Mouse (Mus musculus): ENCODE measurements around the gene Agt.
A peak's percentile ranks its signal among the peaks of the same experiment; 100 is the strongest.

Agt gene

DNA sequence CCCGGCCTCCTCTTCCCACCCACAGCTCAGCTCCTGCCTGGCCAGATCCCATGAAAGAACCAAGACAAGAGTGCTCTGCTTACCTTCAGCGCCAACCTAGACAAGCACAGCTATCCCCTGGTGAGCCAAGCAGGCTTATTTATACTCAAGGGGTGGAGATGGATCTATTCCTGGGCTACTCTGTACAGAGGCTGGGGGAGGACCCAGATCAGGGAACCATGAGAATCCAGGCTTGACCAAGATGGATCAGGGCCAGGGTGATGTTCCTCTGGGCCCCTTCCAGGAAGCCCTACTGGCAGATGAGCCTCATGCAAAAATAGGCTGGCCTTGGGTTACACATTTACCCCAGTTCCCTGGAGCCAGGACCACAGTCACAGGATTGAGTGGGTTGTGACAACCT lies at the start of gene Agt:
Gene Agt, minus strand, starts transcription at position 114 of the 400 bp plus-strand sequence.
- DNase-seq (ENCODE audit: low spot score) = no peak

DNA sequence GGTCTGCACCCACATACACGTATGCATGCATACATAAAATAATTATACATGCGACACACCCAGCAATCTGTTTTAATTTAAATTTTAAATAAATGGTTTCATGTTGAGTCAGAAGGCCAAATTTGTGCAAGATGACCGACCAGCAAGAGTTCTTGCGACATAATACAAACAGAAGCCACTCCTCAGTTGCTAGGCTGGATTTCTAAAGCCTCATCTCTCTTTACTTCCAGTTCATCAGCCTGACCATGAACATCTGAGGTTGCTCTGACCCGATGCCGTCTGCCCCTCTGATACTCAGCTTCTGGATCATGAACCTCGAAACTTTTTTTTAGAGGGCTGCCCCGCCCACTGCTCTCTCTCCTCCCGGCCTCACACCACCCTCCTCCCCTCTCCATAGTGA lies 48.7 kb upstream of the Agt start:
- no peak for DNase-seq (ENCODE audit: low spot score)

DNA sequence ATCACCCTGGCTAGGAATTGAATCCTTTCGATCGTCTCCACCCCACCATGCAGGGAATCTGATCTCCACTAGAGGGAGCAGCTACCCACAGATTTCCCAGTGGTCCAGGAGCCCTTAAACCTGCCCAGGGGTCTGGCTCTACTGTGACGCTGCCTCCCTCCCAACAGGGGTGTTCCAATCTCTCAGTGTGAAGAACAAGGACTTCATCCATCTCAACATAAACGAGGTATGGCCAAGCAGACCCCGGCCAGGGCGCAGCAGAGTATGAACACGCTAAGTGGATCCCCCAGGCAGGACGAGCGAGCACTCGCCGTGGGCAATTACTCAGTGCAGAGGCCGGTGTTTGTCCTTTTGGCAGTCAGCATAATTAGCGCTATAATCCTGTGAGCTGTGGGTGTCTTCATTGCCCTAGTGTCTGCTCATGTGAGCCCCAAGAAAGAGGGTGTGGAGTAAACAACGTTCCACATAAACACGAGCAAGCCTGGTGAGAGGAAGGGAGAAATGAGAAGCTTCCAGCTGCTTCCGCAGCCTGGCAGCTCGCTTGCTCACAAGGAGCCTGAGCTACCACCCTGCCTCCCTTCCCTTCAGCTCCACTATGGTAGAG lies 47.9 kb upstream of the Agt start:
- peak; percentile 77 for DNase-seq (ENCODE audit: low spot score)

DNA sequence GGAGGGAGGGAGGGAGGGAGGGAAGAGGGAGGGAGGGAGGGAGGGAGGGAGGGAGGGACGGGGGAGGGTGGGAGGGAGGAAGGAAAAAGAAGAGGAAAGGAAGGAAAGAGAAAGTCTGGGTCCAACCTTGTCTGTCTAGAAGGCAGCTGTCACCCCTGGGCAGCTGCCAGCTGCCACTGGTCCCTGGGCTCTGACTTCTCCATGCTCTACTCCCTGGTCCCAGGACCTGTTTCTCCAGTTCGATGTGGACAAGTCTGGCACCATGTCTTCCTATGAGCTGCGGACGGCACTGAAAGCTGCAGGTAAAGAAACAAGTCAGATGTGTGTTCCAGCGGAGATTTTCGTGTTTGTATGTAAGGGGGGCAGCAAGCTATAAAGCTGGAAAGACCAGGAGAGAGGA lies 44.8 kb upstream of the Agt start:
- no peak for DNase-seq (ENCODE audit: low spot score)

DNA sequence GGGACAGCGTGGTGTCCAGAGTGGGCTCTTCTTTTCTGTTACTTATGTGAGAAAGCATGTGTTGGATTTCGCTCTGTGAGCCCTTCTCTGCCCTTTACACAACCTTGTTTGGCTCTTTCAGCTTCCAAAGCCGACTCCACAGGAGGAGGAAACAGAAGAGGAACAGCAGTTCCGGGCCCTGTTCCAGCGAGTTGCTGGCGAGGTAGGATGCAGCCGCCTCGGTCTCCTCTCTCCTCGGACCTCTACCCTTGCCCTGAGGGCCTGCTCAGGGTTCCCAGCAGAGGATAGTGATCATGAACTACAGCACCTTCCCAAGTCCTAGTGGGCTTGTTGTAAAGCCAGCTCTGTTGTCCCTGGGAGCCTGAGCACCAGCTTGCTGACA lies 39.5 kb upstream of the Agt start:
- no peak for DNase-seq (ENCODE audit: low spot score)

DNA sequence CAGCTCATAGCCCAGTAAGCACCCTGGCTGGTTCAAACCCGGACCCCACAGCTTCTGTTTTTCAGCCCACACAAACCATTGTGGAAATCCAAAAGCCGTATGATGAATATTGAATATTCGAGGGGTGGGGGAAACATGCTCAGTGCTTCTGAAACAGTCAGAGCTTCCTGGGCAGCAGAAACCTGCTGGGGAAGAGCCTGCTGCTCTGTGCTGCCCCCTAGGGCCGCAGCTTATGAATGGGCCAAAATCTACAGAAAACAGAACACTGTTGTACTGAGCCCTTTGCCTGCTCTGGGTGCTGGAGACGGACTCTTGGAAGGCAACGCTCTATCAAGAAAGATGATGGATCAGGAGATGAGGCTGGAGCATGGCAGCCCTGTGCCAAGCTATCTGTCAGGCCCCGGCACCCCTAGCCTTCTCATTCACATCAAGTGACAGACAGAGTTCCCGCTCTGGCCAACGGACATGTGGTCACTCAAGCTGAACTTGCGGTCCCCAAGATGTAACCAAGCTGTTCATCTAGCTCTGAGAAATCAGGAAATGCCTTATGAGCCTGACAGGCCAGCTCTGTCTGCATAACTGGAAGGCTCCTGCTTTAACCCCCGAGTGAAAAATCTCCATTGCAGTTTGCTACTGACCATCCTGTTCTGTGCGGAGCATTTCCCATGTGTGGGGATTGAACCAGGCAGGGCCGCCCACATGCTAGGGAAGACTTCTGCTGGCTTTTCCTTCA lies 38.9 kb upstream of the Agt start:
- DNase-seq (ENCODE audit: low spot score) = no peak

DNA sequence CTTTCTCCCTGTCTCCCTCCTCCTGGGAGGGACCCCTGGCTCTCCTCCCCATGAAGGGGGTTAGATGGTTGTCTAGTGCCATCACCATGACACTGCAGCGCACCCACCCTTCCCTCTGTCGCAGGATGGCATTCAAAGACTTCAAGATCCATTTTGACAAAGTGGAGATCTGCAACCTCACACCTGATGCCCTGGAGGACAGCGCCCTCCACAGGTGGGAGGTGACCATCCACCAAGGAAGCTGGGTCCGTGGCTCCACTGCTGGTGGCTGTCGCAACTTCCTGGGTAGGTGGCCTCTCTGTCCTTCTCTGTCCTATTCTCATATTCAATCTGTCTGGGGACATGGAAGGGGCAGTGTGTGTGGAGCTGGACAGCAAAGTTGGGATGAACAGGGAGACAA lies 34.6 kb upstream of the Agt start:
- DNase-seq (ENCODE audit: low spot score) = no peak

DNA sequence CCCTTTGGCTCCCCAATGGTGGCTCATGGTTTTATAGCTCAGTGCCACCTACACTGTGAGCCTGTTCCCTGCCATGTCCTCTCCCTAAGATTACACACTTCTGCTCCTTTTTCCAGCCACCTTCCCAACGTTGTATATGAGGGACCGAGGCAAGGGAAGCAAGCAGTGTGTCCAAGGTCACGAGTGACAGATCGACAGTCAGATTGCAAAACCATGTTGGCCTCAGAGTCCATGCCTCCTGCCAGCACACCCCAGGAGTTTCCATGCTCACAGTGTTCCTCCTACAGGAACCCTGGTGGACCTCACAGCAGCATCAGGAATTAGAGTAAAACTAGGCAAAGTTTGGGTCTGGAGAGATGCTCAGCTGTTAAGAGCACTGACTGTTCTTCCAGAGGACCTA lies 19.9 kb upstream of the Agt start:
- DNase-seq (ENCODE audit: low spot score) = no peak

DNA sequence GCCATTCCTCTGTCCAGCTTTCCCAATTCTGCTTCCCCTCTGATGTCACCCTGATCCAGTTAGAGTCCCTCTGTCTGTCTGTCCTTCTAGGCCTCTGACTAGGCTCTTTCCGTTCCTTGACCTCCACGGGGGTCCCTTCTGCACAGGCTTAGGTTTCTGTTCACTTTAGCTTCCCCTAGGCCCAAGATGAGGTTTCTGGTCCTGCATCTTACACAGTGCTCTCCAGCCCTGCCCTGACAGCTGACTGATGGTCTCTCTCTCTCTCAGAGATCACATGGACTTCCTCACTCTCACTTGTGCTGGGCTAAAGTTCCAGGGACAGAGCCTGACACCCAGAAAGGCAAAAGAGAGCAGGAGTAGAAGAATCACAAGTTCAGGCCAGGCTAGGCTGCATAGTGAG lies 17.1 kb upstream of the Agt start:
- no peak for DNase-seq (ENCODE audit: low spot score)

DNA sequence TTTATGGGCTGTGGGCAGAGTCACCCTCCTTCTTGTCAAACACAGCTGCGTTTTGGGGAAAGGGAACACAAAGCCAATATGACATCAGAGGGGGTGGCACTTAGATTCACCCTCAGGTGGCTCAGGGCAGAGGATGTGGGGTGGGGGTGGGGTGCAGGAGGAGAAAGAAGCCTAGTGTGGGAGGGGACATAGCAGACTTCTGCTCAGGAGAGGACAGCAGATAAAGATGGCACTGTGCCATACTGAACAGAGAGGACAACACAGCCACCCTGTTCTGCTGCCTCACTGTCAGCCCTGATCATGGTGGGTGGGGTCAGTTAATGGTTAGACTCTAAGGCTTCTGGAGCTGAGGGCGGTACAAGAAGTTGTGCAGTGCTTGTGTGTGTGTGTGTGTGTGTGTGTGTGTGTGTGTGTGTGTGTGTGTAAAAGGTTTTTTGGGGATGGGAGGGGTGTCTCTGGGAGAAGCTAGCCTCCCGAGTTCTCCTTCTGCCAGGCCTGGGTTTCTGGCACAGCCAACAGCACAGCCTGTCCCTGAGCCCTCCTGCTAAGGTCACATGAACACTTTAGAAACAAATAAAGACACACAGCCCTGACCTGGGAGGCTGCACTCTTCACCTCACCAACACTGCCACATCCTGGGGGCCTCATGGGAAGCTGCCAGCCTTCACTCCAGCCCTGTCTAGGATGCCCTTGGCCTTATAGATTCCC lies 16.4 kb upstream of the Agt start:
- no peak for DNase-seq (ENCODE audit: low spot score)

DNA sequence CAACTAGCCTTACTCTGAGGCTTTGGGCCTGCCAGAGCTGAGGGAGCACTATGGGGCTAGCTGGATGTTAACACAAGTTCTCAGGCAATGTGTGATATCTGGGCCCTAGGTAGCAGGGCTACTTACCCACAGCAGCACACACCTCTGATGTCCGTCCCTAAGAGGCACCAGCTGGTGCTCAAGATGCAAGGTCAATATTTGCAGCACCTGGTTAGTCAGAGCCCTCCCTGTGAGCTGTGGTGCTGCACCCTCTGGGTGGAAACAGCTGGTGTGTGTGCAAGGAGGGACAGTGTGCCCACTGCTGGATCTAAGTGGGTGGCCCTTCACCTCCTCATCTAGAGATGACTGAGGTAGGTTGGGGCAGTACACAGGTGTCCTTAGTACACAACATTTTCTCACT lies 7.2 kb upstream of the Agt start:
- DNase-seq (ENCODE audit: low spot score) = no peak

DNA sequence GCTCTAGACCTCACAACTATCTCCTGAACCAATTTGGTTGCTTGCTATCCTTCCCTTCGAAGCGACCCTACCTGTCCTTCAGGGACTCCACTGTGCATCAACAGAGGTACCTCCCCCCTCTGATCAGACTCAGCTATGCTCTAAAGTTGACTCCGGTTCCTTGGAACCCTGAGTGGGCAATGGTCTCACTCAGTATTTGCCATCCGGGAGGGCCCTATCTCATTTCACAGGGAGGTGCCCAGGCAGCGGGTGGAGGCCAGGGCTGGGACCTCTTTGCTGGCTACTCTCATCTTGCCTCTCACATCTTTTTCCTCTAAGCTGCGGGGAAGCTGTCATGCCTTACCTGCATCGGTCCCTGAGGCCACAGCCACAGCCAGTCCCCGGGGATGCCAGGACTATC lies 6.3 kb upstream of the Agt start, which contains the start of gene Capn9:
Gene Capn9, plus strand, starts transcription at position 301 of the 400 bp plus-strand sequence.
- no peak for DNase-seq (ENCODE audit: low spot score)

DNA sequence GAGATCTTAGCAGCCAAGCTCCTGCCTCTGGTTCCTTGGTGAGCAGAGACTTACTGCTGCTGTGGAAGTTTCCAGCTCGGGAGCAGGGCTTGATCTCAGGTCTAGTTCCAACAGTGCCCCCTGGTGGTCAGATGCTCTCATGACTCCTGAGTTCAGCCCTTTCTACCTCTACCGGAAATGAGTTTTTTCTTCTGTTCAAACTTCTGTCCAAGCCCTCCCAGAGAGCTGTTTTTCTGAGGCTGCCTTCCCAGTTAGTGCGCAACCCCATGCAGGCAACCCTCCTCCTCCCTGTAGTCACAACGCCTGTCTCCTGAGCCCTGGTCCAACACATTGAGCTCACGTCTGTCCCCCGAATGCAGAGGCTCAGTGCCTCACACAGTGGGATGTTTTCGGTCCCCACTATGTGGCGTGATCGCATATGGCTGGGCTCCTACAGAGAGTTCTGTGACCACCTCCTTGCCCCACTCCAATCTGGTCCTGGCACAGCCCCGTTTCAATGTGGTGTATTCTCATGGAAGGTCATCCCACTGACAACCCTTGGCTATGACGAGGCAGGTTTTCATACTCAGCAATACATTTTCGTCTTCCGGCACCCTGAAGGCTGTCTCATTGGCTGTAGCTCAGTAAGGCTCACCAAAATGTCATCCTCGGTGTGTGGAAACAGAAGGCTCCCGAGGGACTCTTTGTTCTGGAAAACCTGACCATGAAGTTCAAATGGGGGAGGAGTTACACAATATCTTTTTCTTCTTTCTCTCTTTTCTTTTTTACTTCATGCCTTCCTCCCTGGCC lies 4.2 kb upstream of the Agt start:
- peak; percentile 88 for DNase-seq (ENCODE audit: low spot score)

DNA sequence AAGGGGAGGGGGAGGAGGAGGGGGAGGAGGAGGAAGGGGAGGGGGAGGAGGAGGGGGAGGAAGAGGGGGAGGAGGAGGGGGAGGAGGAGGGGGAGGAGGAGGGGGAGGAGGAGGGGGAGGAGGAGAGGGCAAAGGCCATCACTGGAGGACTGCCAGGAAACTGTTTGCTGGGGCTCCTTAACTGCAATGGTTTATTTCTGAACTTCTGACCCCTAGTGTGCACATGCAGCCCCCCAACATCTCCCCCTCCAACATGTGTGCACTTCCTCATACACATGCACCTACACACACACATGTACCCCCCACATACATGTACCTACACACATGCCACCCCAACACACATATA lies 2.9 kb upstream of the Agt start:
- DNase-seq (ENCODE audit: low spot score) = no peak

DNA sequence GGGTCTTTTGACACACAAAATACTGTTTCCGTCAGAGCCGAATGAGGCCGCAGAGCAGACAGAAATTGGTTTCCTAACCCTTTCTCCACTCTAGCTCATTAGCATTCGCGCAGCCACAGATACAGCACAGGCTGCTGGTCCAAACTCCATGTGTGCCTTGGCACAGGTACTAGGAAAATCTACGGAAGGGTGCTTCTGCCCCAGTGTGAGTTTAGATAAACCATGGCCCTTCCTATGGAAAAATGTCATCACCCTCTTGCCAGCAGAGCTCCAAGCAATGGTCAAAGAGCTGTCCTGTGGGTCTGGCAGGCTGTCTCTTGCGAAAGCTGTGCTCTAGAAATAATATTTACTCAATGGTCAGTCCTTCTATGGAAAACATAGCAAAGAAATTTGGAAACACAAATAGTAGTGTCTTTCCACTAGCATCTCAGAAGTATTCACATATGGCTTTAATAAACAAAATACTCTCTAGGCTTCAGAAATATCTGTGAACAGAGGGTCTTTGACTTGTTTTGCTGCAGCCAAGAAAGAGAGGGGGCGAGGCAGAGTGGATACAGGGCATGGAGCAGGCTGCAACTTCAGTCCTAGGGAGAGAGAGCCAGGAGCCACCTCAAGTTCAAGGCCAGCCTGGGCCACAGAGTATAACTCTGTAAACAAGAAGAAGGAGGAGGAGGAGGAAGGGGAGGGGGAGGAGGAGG lies 2.4 kb upstream of the Agt start:
- no peak for DNase-seq (ENCODE audit: low spot score)

DNA sequence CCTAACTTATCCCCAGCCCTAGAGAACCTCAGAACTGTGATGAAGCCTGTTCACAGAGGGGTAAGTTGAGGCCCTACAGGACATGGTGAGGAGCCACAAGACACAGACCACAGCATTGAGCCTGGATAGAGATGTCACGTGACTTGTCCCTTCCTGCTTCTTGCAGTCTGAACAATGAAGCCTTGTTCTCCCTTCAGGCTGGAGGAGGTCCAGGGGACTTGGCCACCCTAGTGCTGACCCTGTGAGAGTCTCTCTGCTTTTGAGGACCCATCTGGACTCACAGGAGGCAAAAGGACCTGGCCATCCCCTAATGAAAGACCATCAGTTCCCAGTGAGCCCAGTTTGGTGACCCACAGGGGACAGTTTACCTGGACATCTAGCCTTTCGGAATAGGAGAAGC lies 406 bp downstream of the Agt start:
- peak; percentile 48 for DNase-seq (ENCODE audit: low spot score)

DNA sequence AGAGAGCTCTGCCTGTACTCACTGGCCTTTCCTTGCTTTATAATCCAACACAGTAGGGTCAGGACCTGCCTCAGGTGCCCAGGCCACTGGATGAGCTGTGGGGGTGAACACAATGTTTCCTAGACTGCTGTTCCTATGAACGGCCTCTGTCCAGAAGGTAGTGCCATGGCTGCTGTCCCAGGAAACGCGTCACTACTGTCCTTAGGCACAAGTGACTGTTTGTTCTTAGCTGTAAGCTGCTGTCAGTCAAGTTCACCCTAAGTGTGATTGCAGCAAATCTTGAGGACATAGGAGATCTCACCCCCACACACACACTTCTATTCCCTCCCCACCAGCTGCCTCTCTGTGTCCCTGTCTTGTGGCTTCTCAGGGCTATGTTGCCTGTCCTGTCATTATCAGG lies 1.9 kb downstream of the Agt start:
- no peak for DNase-seq (ENCODE audit: low spot score)

DNA sequence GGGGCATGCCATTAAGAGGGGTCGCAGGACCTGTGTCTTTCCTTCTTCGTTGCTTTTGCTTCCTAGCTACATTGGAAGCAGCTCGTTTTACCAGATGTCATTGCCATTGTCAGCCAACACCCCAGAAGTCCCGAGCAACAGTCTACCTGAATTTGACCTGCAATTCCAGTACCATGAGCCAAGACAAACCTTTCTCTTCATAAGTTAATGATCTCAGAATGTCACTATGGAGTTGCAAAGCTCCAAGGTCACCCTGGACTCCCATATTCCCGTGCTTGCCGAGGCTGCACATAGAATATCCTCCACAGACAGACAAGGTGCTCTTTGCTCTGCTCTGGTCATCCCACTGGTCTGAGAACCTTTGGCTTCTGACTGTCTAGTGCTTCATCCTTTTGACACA lies 2.4 kb downstream of the Agt start:
- no peak for DNase-seq (ENCODE audit: low spot score)

DNA sequence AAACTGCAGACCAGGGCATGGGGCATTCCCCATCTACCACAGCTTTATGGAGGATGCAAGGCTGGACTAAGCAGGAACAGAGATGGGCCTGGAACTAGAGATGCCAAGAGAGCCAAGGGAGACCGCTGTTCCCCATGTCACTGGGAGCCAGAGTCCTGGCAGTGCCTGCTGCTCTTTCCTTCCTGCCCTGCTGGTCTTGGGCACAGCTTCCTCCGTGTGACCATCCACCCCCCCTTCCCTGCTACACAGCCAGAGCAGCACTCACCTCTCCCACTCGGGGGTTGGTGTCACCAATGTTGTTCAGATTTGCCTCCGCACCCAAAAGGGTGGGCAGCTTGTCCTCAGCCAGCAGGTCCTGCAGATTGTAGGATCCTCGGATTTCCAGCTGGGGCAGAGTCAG lies 12.0 kb downstream of the Agt start:
- DNase-seq (ENCODE audit: low spot score) = no peak

DNA sequence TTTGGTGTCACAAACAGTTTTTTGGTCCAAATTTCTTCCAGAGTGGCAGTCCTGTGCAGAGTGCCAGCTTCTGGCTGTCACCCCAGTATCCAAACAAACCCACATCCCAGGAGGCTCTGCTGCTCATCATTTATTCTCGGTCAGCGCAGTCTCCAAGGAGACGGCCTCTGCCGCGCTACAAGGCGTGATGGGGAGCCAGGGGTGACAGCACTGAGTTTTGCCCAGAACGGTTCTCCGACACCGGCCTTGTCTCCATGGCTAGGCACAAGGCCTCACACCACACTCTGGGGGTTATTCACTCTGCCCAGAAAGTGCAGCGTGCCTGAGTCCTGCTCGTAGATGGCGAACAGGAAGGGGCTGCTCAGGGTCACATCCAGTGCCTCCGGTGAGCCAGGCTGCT lies 12.8 kb downstream of the Agt start:
- DNase-seq (ENCODE audit: low spot score) = no peak

DNA sequence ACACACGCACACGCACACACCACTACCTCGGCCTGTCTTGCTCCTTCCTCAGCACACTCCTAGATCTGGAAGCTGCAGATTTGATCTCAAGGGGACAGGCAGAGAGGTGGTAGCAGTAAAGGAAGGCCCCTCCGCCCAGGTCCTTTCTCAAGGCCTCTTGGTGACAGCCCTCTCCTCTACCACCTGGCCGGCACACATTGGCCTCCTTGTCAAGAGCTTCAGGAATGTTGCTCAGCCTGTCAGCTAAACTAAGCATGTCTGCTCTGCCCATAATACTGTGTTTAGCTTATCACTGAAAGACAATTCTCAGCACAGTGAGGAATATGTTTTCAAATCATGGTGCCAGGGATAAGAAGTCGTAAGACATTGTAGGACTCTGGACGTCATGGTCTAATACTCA lies 13.3 kb downstream of the Agt start:
- no peak for DNase-seq (ENCODE audit: low spot score)

DNA sequence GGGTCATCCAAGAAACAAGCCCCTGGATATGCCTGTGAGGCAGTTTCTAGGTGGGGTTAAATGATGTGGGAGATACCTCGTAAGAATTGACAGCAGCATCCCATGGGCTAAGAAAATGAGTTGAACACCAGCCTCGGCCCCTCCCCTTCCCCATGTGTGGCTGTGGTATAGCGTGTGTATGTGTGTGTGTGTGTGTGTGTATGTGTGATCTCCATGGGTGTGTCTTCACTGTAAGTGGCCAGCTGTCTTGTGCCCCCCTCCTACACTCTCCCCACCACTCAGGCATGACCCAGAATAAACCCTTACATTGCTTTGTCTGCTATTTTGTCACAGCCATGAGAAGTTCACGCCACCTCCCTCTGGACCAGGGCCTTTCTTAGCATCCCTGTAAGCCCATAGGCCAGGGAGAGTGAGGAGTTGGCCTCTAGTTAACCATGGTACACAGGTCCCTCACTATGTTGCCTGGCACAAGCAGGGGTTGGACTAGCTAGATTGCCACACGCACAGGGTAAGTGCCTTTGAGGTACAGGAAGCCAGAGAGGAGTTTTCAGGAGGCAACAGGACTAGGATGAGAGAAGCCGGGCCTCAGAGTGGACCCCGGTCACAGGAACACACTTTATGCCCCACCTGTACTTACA lies 14.3 kb downstream of the Agt start:
- DNase-seq (ENCODE audit: low spot score) = no peak
